Mouse (Mus musculus): ENCODE data around the gene Pitx2.

Pitx2 gene

GRCm38 (mm10) chr3:129199609-129200500 is at the start of gene Pitx2:
Gene Pitx2, plus strand, starts transcription at chr3:129199878.
- DNase-seq, result peak; percentile 49 to 62

GRCm38 (mm10) chr3:129150001-129150400 is 49.7 kb upstream of the Pitx2 start:
- DNase-seq, result no peak

GRCm38 (mm10) chr3:129151096-129151685 is 48.5 kb upstream of the Pitx2 start:
- no peak for DNase-seq

- DNase-seq, result peak; percentile 45 to 47
Observed at GRCm38 (mm10) chr3:129158812-129159370, 40.8 kb upstream of the Pitx2 start.

- peak in 1 of 2 experiments; percentile 9 for DNase-seq
Observed at GRCm38 (mm10) chr3:129161333-129162035, 38.2 kb upstream of the Pitx2 start.

- no peak for DNase-seq
Observed at GRCm38 (mm10) chr3:129164246-129164645, 35.4 kb upstream of the Pitx2 start.

GRCm38 (mm10) chr3:129165715-129166114 is 34.0 kb upstream of the Pitx2 start:
- no peak for DNase-seq

GRCm38 (mm10) chr3:129166684-129167083 is 33.0 kb upstream of the Pitx2 start:
- peak; percentile 5 to 10 for DNase-seq

GRCm38 (mm10) chr3:129170416-129170815 is 29.3 kb upstream of the Pitx2 start:
- DNase-seq, result no peak

- no peak for DNase-seq
Observed at GRCm38 (mm10) chr3:129171789-129172188, 27.9 kb upstream of the Pitx2 start.

GRCm38 (mm10) chr3:129194436-129194835 is 5.2 kb upstream of the Pitx2 start:
- no peak for DNase-seq

GRCm38 (mm10) chr3:129195036-129195435 is 4.6 kb upstream of the Pitx2 start:
- DNase-seq, result peak in 1 of 2 experiments; percentile 8

GRCm38 (mm10) chr3:129195816-129196549 is 3.7 kb upstream of the Pitx2 start:
- DNase-seq, result no peak

GRCm38 (mm10) chr3:129196550-129196919 is 3.1 kb upstream of the Pitx2 start:
- peak in 1 of 2 experiments; percentile 3 for DNase-seq

- peak in 1 of 2 experiments; percentile 13 for DNase-seq
Observed at GRCm38 (mm10) chr3:129197035-129197434, 2.6 kb upstream of the Pitx2 start.

GRCm38 (mm10) chr3:129197786-129198626 is 1.7 kb upstream of the Pitx2 start:
- DNase-seq, result no peak

- no peak for DNase-seq
Observed at GRCm38 (mm10) chr3:129198627-129198903, 1.1 kb upstream of the Pitx2 start.

GRCm38 (mm10) chr3:129199160-129199608 is 494 bp upstream of the Pitx2 start:
- DNase-seq, result no peak

- DNase-seq, result no peak
Observed at GRCm38 (mm10) chr3:129200501-129200890, 818 bp downstream of the Pitx2 start.

GRCm38 (mm10) chr3:129201156-129201555 is 1.5 kb downstream of the Pitx2 start:
- peak in 1 of 2 experiments; percentile 7 for DNase-seq

- DNase-seq, result peak in 1 of 2 experiments; percentile 9
Observed at GRCm38 (mm10) chr3:129201681-129202255, 2.1 kb downstream of the Pitx2 start.

All from kidney, postnatal 4 days (tissue).